Mouse (Mus musculus) left cerebral cortex, postnatal 36 days (tissue): Measurements from ENCODE around the gene Nup98. TPM values are rescaled to one million over a fixed set of nuclear protein-coding genes. Genes with fewer than 3 reads are reported as not detected.

Source experiments
- DNase-seq, 2 experiments: peaks; one replicate each; pipeline ENCODE4 v3.0.0; 2021 to 2022; ENCODE audit warnings: low spot score in 2 of 2, mixed read lengths in 1 of 2
- intact Hi-C: fragments of 180-260 bp; cut with DNase I; formaldehyde crosslinking; loops from one replicate; pipeline ENCODE4 v1.15.1; 2025
- total RNA-seq, 2 experiments: library from RNA; stranded (reverse); gene quantifications; 2 replicates each; pipeline ENCODE4 v1.2.3; 2021

Gene Nup98
- total RNA-seq, 2 experiments from 2014 or later, result 34.0 to 44.5 TPM

DNA sequence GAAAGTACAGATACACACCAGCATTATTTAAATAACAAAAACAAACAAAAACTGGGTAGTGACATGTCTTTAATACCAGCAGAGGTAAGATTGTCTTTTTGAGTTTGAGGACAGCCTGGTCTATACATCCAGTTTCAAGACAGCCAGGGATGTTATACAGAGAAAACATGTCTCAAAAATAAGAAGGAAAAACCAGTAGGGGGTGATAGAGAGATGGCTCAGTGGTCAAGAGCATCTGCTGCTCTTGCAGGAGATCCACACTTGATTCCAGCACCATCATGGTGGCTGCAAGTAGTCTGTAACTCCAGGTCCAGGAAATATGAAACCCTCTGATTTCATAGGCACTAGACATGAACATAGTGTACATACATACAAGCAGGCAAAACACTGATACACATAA lies 39.7 kb downstream of the Nup98 start:
- no peak for DNase-seq
- intact Hi-C loops, result no loop called here

DNA sequence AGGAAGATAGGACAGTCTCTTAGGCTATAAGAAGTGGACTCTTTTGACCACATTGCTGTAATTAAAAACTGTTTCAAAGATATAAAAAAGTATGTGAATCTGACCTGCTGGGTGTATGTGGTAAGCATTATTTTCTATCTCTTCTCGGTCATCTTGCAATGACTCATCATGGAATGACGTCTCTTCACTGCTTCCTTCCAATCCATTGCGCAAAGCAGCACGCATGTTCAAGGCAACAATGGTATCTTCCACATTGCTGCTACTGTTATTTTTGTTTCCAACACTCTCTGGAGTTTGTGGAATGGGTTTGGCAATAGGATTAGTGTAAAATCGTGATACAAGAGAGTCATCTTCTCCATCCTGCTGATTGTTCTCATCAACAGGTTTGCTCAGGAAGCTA lies 56.3 kb downstream of the Nup98 start:
- no peak for DNase-seq
- intact Hi-C loops, result no loop called here

DNA sequence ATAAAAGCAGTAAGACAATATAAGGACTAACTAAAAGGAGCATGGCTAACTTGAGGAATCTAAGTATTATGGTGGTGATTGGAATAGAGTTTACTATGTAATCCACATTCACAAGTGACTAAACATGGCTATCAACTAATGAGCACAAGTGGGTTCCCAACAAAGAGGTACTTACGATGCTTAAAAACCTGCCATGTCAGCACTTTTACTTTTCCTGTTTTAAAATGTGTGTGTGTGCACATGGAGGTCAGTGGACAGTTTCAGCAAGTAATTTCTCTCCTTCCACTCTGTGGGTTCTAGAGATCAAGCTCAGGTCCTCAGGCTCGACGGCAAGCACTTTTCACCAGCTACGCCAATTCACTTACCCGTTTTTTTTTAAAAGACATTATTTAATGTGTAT lies 72.1 kb downstream of the Nup98 start:
- intact Hi-C loops, result loop anchor here (5.0 kb wide), 1 partner anchor 44 kb away; no protein-coding TSS in a partner anchor
- DNase-seq, result no peak

- DNase-seq, result no peak
- intact Hi-C loops, result loop anchor here (5.0 kb wide), 1 partner anchor 45 kb away; no protein-coding TSS in a partner anchor
Observed at GRCm38 (mm10) chr7:102137464-102137863, 72.5 kb downstream of the Nup98 start.

GRCm38 (mm10) chr7:102132395-102132794 lies 77.6 kb downstream of the Nup98 start:
- intact Hi-C loops, result no loop called here

GRCm38 (mm10) chr7:102120326-102120725 lies 89.7 kb downstream of the Nup98 start:
- DNase-seq, result no peak
- intact Hi-C loops, result no loop called here

More at GRCm38 (mm10) chr7:102132395-102132794, 77.6 kb downstream of the Nup98 start:
- DNase-seq, result no peak

- DNase-seq, result no peak
- intact Hi-C loops, result no loop called here
Observed at GRCm38 (mm10) chr7:102117382-102117781, 92.6 kb downstream of the Nup98 start.

DNA sequence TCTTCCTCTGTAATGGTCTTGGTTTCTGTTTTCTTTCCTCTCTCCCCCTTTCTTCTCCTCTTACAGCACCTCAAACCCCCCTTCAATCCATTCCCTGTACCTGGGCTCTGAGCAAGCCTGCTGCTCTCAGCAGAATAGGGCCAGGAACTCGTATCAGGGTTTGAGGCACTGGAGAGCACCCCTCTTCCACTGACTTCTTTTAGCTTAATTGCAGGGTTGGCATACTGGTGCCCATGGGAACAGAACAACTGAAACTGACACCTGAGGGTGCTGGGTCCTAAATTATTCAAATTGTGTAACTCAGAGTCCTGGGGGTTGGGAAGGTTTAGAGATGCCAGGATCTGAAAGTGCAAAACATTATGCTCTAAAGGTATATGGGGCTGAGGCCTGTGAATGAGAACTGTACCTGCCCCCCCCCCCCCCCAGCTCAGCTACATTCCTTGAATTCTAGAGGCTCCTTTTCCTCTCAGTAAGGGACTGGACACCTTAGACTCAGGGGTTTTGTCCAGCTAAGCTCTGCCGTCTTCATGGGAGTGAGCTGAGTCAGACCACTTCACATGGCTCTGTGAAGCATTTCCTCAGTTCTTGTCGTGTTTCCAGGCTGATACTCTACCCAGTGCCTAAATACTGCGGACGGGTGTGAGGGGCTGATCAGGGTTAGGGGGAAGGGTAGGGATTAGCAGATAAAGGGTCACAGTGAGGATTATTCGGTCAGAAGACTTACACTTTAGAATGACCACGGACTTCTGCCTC lies 93.2 kb downstream of the Nup98 start, which contains the start of gene Chrna10:
Chrna10 (minus strand) TSS at position 250 of the 753 bp plus-strand sequence.
- DNase-seq, result no peak
- intact Hi-C loops, result no loop called here

- DNase-seq, result no peak
- intact Hi-C loops, result no loop called here
Observed at GRCm38 (mm10) chr7:102113151-102113729, 96.7 kb downstream of the Nup98 start.

GRCm38 (mm10) chr7:102109746-102110145 lies 100.2 kb downstream of the Nup98 start:
- intact Hi-C loops, result no loop called here
- DNase-seq, result no peak

DNA sequence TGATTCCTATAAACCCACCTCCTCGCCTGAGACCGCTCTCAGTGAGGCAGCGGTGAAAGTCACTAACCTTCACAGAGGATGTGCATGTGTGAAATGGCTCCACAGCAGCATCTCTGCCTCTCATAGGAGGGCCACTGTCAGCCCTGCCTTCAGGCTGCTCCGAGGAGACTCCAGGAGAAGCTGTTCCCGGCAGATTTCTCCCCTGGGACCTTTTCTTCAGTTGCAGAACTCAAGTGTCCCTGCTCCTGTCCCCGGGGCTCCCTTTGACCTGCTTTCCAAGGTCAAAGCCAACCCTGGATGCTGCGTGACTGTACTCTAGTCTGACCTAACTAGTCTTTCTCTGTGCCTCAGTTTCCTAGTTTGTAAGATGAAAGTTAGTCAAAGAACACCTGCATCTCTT lies 100.8 kb downstream of the Nup98 start, which contains the start of gene Art5:
Art5 (minus strand) TSS at position 319 of the 400 bp plus-strand sequence.
- no peak for DNase-seq
- intact Hi-C loops, result no loop called here

DNA sequence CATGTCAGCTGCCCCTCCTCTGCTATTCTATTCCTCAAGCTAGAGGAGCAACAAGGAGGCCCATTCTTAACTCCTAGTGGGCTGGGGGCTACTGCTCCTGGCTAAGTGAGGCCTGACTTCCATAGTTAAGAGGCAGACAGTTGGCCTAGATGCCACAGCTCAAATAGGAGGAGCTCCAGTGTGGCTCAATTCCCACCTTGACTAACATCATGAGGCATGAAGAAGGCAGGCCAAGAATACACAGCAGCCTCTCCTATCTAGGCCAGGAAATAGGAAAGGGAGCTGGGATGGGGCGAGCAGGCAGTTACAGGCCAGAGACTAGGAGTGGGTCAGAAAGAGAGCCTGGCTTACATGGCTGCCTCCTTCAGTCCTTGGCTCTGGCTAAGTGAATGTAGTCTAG lies 101.8 kb downstream of the Nup98 start:
- intact Hi-C loops, result no loop called here
- no peak for DNase-seq

DNA sequence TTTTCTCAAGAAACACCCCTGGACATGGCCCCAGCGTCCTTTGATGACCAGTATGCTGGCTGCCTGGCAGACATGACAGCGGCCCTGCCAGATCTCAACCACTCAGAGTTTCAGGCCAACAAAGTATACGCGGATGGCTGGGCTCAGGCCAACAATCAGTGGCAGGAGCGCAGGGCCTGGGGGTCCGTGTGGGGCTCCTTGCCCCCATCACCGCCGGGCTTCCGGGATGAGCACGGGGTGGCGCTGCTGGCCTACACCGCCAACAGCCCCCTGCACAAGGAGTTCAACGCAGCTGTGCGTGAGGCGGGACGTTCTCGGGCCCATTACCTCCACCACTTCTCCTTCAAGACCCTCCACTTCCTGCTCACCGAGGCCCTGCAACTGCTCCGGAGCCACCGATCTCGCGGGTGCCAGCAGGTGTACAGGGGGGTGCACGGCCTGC lies 103.3 kb downstream of the Nup98 start:
- intact Hi-C loops, result no loop called here
- no peak for DNase-seq

- intact Hi-C loops, result no loop called here
- DNase-seq, result no peak
Observed at GRCm38 (mm10) chr7:102104126-102104525, 105.8 kb downstream of the Nup98 start.

DNA sequence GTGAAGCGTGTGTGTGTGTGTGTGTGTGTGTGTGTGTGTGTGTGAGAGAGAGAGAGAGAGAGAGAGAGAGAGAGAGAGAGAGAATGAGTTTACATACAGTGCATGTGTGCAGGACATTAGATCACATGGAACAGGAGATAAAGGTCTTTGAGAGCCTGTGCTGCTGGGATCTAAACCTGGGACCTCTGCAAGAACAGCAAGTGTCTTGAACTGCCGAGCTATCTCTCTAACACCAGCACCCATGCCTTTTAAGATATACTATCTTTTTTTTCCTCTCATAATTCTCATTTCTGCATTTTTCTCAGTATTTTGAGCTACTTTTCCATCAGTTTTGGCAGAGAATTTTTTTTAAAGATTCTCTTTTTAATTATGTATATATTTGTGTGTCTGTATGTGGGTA lies 106.4 kb downstream of the Nup98 start:
- DNase-seq, result no peak
- intact Hi-C loops, result no loop called here

GRCm38 (mm10) chr7:102102696-102103095 lies 107.3 kb downstream of the Nup98 start:
- intact Hi-C loops, result no loop called here
- DNase-seq, result no peak

GRCm38 (mm10) chr7:102102241-102102640 lies 107.7 kb downstream of the Nup98 start:
- intact Hi-C loops, result no loop called here

DNA sequence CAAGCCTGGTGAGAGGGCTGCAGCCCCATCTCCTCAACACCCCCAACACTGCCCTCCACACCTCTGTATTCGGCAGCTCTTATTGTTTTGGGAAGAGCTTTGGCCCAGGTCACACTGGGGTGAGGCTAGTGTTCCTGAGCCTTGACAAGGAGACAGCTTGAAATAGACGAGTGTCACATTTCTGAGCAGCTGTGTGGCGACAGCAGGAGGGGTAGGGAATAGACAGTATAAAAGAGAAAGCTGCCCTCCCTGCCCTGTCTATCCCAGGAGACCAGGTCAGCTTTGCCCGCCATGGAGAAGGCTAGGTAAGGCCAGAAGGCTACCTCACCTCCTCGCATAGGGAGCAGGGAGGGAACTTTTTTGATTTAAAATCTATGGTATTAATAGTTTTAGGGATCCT lies 108.5 kb downstream of the Nup98 start, which contains the start of gene Art1:
Art1 (plus strand) TSS at position 257 of the 400 bp plus-strand sequence.
- DNase-seq, result no peak
- intact Hi-C loops, result no loop called here

More at GRCm38 (mm10) chr7:102102241-102102640, 107.7 kb downstream of the Nup98 start:
- no peak for DNase-seq

DNA sequence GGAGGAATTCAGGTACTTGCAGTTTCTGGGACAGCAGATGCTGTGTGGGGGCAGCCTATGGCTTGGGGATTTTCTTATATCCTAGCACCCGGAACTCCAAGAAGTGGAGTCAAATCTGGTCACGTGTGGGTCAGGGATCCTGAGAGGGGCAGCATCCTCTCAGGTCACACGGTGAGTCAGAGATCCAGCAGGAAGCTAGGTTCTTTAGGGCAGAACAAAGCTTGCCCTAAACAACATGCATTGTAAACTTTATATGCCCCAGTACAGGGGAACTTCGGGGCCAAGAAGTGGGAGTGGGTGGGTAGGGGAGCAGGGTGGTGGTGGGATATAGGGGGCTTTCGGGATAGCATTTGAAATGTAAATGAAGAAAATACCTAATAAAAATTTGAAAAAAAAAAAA lies 109.1 kb downstream of the Nup98 start:
- DNase-seq, result no peak
- intact Hi-C loops, result no loop called here

GRCm38 (mm10) chr7:102099760-102100661 lies 110.0 kb downstream of the Nup98 start:
- intact Hi-C loops, result no loop called here
- DNase-seq, result no peak
